Mouse (Mus musculus) olfactory bulb, adult 2 months (tissue): ENCODE results near the gene Pknox1.

Experiments used
- CTCF ChIP-seq: fragments of 200-500 bp; IDR thresholded peaks from 2 replicates; pipeline ENCODE4 v1.5.1; 2012; ENCODE audit warnings: low read depth, mild to moderate bottlenecking, low read length, moderate library complexity; ENCODE audit not compliant: insufficient read depth
- POLR2A ChIP-seq: fragments of 200-500 bp; IDR thresholded peaks from 2 replicates; pipeline ENCODE4 v1.6.1; 2012; ENCODE audit warnings: mild to moderate bottlenecking, low read depth, low read length, moderate library complexity; ENCODE audit not compliant: insufficient read depth

DNA sequence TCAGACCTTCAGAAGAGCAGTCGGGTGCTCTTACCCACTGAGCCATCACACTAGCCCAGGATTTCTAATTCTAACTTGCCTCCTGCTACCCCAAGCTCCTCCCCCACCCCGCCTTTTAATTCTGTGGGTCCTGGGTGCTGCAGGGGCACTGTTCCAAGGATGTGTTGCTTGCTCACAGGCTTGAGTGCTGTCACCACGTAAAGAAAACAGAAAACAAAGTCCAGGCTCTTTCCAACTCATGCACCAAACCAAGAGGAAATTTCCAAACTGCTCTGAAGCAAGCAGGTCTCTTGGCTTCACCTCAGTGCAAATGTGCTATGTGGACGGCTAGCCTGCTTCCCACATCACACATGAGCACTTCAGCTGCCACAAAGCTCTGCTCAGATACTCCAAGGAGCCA, 90.8 kb downstream of the Pknox1 start:
- TF ChIP-seq CTCF (no peak), POLR2A (no peak)
